Mouse (Mus musculus) stomach, embryonic 16.5 days (tissue): ENCODE data around the gene Etl4. TPM values are rescaled to one million over a fixed set of nuclear protein-coding genes. Genes with fewer than 3 reads are reported as not detected.
"Not testable (repeated sequence)": the region's sequence is repeated elsewhere in the genome, so short reads cannot be mapped to it uniquely, and the experiment has no call there.

Experiments used
- ATAC-seq: fragments of 200-750 bp; cut with Nextera tagmentation; 2 replicates; pipeline ENCODE4 v1.8.0; 2017; ENCODE audit warnings: moderate number of reproducible peaks, moderate TSS enrichment; ENCODE audit not compliant: insufficient read depth, low FRiP score
- H3K27ac ChIP-seq: fragments of 300-500 bp; sonication (generic); 2 replicates; pipeline ENCODE4 v1.5.1; 2014; ENCODE audit warnings: low read length
- H3K27me3 ChIP-seq: fragments of 300-500 bp; sonication (generic); 2 replicates; pipeline ENCODE4 v1.6.1; 2014; ENCODE audit warnings: low read length, control low read depth, mixed read lengths; ENCODE audit not compliant: control insufficient read depth, insufficient read depth
- H3K36me3 ChIP-seq: fragments of 300-500 bp; sonication (generic); 2 replicates; pipeline ENCODE4 v1.6.1; 2014; ENCODE audit warnings: low read length; ENCODE audit not compliant: control insufficient read depth, insufficient read depth
- H3K4me1 ChIP-seq: fragments of 300-500 bp; sonication (generic); 2 replicates; pipeline ENCODE4 v1.6.1; 2014; ENCODE audit warnings: low read length, control low read depth, mixed read lengths; ENCODE audit not compliant: control insufficient read depth, insufficient read depth
- H3K4me2 ChIP-seq: fragments of 300-500 bp; sonication (generic); 2 replicates; pipeline ENCODE4 v1.6.1; 2014; ENCODE audit warnings: low read depth, low read length, mixed read lengths
- H3K4me3 ChIP-seq: fragments of 300-500 bp; sonication (generic); replicated peaks from 2 replicates; pipeline ENCODE4 v1.5.1; 2014; ENCODE audit warnings: mild to moderate bottlenecking, low read length
- H3K9ac ChIP-seq: fragments of 300-500 bp; sonication (generic); 2 replicates; pipeline ENCODE4 v1.6.1; 2014; ENCODE audit warnings: low read length
- H3K9me3 ChIP-seq: fragments of 300-500 bp; sonication (generic); replicated peaks from 2 replicates; pipeline ENCODE4 v1.6.1; 2016; ENCODE audit warnings: low read length, control low read depth; ENCODE audit not compliant: control insufficient read depth
- WGBS: fragments of 180-500 bp; shearing (Covaris S2); extraction: QIAGEN DNeasy Blood & Tissue Kit; methylation state at CpG from one replicate; pipeline ENCODE4 v1.1.7; 2014; 5-methylcytosine and 5-hydroxymethylcytosine counted together
- polyA plus RNA-seq: library from polyadenylated mRNA; unstranded; fragments of >200 nt; fragmentation: Nextera tagmentation; extraction: Ambion mirVana; gene quantifications from 2 replicates; pipeline ENCODE4 v1.2.1, GENCODE M21; 2015

The Etl4 gene
- polyA plus RNA-seq, 1 experiment from 2014 or later: 37.3 TPM

GRCm38 (mm10) chr2:20380874-20381273, 471.3 kb downstream of the Etl4 start:
- H3K27ac ChIP-seq, H3K4me3 ChIP-seq, H3K4me1 ChIP-seq, H3K36me3 ChIP-seq, ATAC-seq, H3K27me3 ChIP-seq, H3K9me3 ChIP-seq, H3K4me2 ChIP-seq, H3K9ac ChIP-seq: not testable (repeated sequence)
- WGBS: 96% methylated on average over 4 of the region's 8 CpGs

GRCm38 (mm10) chr2:20394083-20394482, 484.5 kb downstream of the Etl4 start:
- H3K36me3 ChIP-seq: no peaks in the 10 kb centered on the region
- no peak for ATAC-seq
- no peaks in the 10 kb centered on the region for H3K9me3 ChIP-seq

GRCm38 (mm10) chr2:20396978-20397377, 487.4 kb downstream of the Etl4 start:
- Histone ChIP-seq H3K36me3 (no peaks in the 10 kb centered on the region), H3K4me2 (no peak overlapping the region), H3K27me3 (no peaks in the 10 kb centered on the region), H3K27ac (no peak overlapping the region), H3K9ac (no peak overlapping the region), H3K4me3 (no peak overlapping the region), H3K9me3 (no peaks in the 10 kb centered on the region), H3K4me1 (no peaks in the 10 kb centered on the region)
- 87% methylated on average over 6 of the region's 6 CpGs for WGBS
- ATAC-seq: no peak

More at GRCm38 (mm10) chr2:20394083-20394482, 484.5 kb downstream of the Etl4 start:
- no peak overlapping the region for H3K9ac ChIP-seq
- no peak overlapping the region for H3K4me2 ChIP-seq
- H3K27ac ChIP-seq: no peak overlapping the region
- H3K4me3 ChIP-seq: no peak overlapping the region
- no peaks in the 10 kb centered on the region for H3K4me1 ChIP-seq
- no peaks in the 10 kb centered on the region for H3K27me3 ChIP-seq

GRCm38 (mm10) chr2:20400556-20400955, 491.0 kb downstream of the Etl4 start:
- Histone ChIP-seq H3K9ac (no peak overlapping the region), H3K9me3 (no peaks in the 10 kb centered on the region), H3K27me3 (no peaks in the 10 kb centered on the region), H3K4me3 (no peak overlapping the region), H3K4me2 (no peak overlapping the region), H3K36me3 (no peaks in the 10 kb centered on the region), H3K27ac (no peak overlapping the region), H3K4me1 (no peaks in the 10 kb centered on the region)
- no peak for ATAC-seq
- WGBS: 65% methylated on average over 3 of the region's 3 CpGs

DNA sequence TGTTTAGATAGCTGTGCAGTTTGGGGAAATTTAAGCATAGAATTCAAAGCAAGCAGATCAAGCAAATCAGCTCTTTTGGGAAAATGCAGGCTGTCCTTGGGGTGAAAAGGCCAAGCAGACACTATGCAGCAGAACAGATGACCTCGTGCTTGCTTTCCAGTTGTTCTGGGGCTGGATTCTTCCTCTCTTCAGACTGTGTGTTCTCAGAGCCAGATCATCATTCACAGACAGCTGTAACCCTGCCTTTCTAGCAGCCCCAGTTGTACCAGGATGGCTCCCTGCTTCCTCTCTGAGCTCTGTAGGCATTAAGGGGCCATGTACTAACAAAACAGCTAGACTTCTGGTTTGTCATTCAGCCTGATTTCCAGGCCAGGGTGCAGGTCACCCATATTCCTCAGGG, 494.8 kb downstream of the Etl4 start:
- ATAC-seq: no peak
- H3K36me3 ChIP-seq: no peaks in the 10 kb centered on the region
- H3K9me3 ChIP-seq: no peaks in the 10 kb centered on the region
- no peak overlapping the region for H3K4me2 ChIP-seq
- no peak overlapping the region for H3K4me3 ChIP-seq
- H3K4me1 ChIP-seq: no peaks in the 10 kb centered on the region
- WGBS: 48% methylated on average over 1 of the region's 1 CpGs
- no peaks in the 10 kb centered on the region for H3K27me3 ChIP-seq
- H3K9ac ChIP-seq: no peak overlapping the region
- no peak overlapping the region for H3K27ac ChIP-seq

DNA sequence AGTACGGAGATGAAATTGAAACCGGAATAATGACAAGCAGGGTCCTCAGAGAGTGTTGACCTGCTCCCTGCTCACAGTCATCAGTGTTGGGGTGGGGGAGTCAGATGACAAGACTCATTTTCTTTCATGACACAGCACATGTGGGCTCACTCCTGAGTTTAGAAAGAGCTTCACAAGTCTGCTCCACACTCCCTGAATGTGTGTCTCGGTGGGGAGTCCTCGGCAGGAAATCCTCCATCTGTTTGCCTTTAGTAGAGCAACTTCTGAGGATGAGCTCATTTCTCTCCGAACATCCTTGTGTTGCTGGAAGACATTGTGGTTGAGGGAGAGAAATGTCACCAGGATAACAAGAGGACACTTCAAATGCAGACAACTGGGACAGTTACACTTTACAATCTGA, 497.5 kb downstream of the Etl4 start:
- Histone ChIP-seq H3K4me3 (no peak overlapping the region), H3K36me3 (no peaks in the 10 kb centered on the region), H3K27me3 (no peaks in the 10 kb centered on the region), H3K4me2 (no peak overlapping the region), H3K27ac (no peak overlapping the region), H3K9me3 (no peaks in the 10 kb centered on the region), H3K4me1 (no peaks in the 10 kb centered on the region), H3K9ac (no peak overlapping the region)
- WGBS: 62% methylated on average over 5 of the region's 5 CpGs
- no peak for ATAC-seq

GRCm38 (mm10) chr2:20414856-20415255, 505.3 kb downstream of the Etl4 start:
- no peak for ATAC-seq
- no peak overlapping the region for H3K27ac ChIP-seq
- peaks cover 6% of the 10 kb centered on the region; the same call in 1 of the 2 replicates for H3K4me1 ChIP-seq
- no peaks in the 10 kb centered on the region for H3K9me3 ChIP-seq
- H3K27me3 ChIP-seq: no peaks in the 10 kb centered on the region
- no peak overlapping the region for H3K4me2 ChIP-seq
- WGBS: 77% methylated on average over 4 of the region's 4 CpGs
- no peak overlapping the region for H3K9ac ChIP-seq
- H3K36me3 ChIP-seq: no peaks in the 10 kb centered on the region
- H3K4me3 ChIP-seq: no peak overlapping the region

GRCm38 (mm10) chr2:20416934-20417614, 507.5 kb downstream of the Etl4 start:
- no peaks in the 10 kb centered on the region for H3K36me3 ChIP-seq
- H3K9me3 ChIP-seq: no peaks in the 10 kb centered on the region
- H3K4me1 ChIP-seq: peaks cover 6% of the 10 kb centered on the region; the same call in 1 of the 2 replicates
- no peak for ATAC-seq
- H3K27ac ChIP-seq: no peak overlapping the region
- WGBS: 22% methylated on average over 8 of the region's 8 CpGs
- H3K4me2 ChIP-seq: no peak overlapping the region
- no peak overlapping the region for H3K9ac ChIP-seq
- H3K27me3 ChIP-seq: no peaks in the 10 kb centered on the region
- H3K4me3 ChIP-seq: no peak overlapping the region

GRCm38 (mm10) chr2:20417998-20418397, 508.4 kb downstream of the Etl4 start:
- Histone ChIP-seq H3K27ac (no peak overlapping the region), H3K4me2 (no peak overlapping the region), H3K4me1 (peaks cover 6% of the 10 kb centered on the region; the same call in 1 of the 2 replicates), H3K27me3 (no peaks in the 10 kb centered on the region), H3K4me3 (no peak overlapping the region), H3K36me3 (no peaks in the 10 kb centered on the region), H3K9me3 (no peaks in the 10 kb centered on the region), H3K9ac (no peak overlapping the region)
- 80% methylated on average over 6 of the region's 6 CpGs for WGBS
- no peak for ATAC-seq
